Mouse (Mus musculus) left cerebral cortex, postnatal 25 days (tissue): Measurements from ENCODE around the gene Zdhhc3. TPM values are rescaled to one million over a fixed set of nuclear protein-coding genes. Genes with fewer than 3 reads are reported as not detected.
A peak's percentile ranks its signal among the peaks of the same experiment; 100 is the strongest.

Source experiments
- DNase-seq, 2 experiments: peaks; one replicate each; pipeline ENCODE4 v3.0.0; 2022; ENCODE audit warnings: low spot score in 2 of 2, mixed read lengths in 1 of 2
- intact Hi-C: fragments of 180-260 bp; cut with DNase I; formaldehyde crosslinking; loops from one replicate; pipeline ENCODE4 v1.15.1; 2025
- total RNA-seq, 2 experiments: library from RNA; stranded (reverse); gene quantifications; 2 replicates each; pipeline ENCODE4 v1.2.3; 2021

The Zdhhc3 gene
- 10 to 100 TPM; 67.1 to 68.9 TPM for total RNA-seq

GRCm38 (mm10) chr9:123112805-123113521 lies at the start of gene Zdhhc3, which contains the start of gene Exosc7:
Zdhhc3 (minus strand) TSS chr9:123113205.
Exosc7 (plus strand) TSS chr9:123113215.
- intact Hi-C loops = loop anchor here (5.0 kb wide), 1 partner anchor 91 kb away; the partner anchor contains the start of gene Tmem42
- peak; percentile 90 to 96 for DNase-seq

DNA sequence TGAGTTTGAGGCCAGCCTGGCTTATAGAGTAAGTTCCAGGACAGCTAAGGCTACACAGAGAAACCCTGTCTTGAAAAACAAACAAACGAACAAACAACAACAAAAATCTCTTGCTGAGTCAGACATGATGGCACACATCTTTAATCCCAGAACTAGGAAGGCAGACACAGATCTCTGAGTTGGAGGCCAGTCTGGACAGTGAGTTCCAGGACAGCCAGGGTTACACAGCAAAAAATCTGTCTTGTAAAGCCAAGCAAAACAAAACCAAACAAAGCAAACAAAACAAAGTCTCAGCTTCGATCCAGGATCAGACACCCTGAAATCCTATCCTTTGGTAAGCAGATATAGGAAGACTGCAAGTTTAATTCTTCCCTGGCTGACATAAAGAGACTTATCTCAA lies 48.8 kb upstream of the Zdhhc3 start:
- intact Hi-C loops = loop anchor here (10.0 kb wide), 1 partner anchor 203 kb away; the partner anchor contains the start of gene Lars2

GRCm38 (mm10) chr9:123159330-123159729 lies 46.3 kb upstream of the Zdhhc3 start:
- intact Hi-C loops = loop anchor here (1.0 to 5.0 kb wide), 3 partner anchors 94 to 368 kb away; partner anchors contain the start of gene Sacm1l
- DNase-seq = peak; percentile 71 to 89

More for the DNA sequence above, 48.8 kb upstream of the Zdhhc3 start:
- DNase-seq = no peak

DNA sequence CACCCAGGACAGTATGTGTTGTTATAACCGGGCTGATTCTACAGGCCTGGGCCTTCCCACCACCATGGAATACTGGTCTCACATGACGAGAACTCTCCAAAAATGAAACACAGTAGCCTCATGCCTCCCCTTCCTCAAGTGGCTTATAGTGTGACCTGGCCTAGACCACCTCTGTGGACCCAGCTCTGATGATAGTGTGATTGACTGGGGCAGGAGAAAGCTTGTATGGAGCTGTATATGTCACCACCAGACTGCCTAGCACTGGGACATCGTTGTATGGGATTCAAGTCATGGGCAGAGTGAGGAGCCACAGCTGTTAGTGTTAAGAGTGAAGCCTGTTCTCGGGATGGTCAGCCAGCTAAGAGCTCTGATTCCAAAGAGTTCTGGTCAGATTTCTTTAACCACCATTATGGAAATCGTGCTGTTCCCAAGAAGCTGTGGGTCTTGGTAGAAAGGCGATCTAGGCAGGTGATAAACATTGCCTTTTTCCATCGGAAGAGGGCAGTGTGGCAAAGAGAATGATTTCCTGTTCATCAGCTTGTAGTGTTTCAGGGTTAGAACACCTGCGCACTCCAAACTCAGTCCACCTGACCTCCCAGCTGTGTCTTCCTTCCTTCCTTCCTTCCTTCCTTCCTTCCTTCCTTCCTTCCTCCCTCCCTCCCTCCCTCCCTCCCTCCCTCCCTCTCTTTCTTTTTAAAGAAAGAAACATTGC lies 45.3 kb upstream of the Zdhhc3 start:
- intact Hi-C loops = loop anchor here (2.0 to 5.0 kb wide), 2 partner anchors 283 to 369 kb away; partner anchors contain the start of gene Sacm1l
- DNase-seq = peak; percentile 38 to 58

GRCm38 (mm10) chr9:123157699-123158098 lies 44.7 kb upstream of the Zdhhc3 start:
- intact Hi-C loops = loop anchor here (2.0 to 5.0 kb wide), 2 partner anchors 283 to 370 kb away; partner anchors contain the start of gene Sacm1l
- DNase-seq = no peak

GRCm38 (mm10) chr9:123156910-123157361 lies 43.9 kb upstream of the Zdhhc3 start:
- intact Hi-C loops = loop anchor here (5.0 kb wide), 1 partner anchor 370 kb away; the partner anchor contains the start of gene Sacm1l
- DNase-seq = no peak

GRCm38 (mm10) chr9:123153121-123153520 lies 40.1 kb upstream of the Zdhhc3 start:
- intact Hi-C loops = no loop called here
- DNase-seq = no peak

GRCm38 (mm10) chr9:123152026-123152425 lies 39.0 kb upstream of the Zdhhc3 start:
- no peak for DNase-seq
- intact Hi-C loops = no loop called here

DNA sequence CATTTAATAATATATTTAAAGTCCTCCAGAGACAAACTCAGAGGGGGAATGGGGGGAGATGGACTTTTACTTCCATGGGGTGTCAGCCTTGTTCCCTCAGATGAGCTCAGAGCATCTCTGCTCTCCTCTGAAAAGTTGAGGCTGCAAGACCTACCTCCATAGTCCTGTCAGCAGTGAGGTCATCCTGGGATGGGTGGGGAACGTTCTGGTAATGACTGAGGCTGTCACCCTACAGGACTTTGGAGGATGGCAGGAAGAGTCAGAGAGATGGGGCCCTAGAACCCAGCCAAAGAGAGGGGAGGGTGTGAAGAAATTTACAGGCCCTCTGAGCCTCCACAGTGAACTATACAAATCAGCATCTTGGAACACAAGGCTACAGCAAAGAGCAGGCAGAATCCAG lies 38.6 kb upstream of the Zdhhc3 start:
- intact Hi-C loops = no loop called here
- DNase-seq = no peak

- DNase-seq = peak in 1 of 2 experiments; percentile 9
- intact Hi-C loops = no loop called here
These were observed 37.4 kb upstream of the Zdhhc3 start, which contains the start of gene Clec3b for GRCm38 (mm10) chr9:123150241-123151020. Clec3b (plus strand) TSS chr9:123150946.

GRCm38 (mm10) chr9:123148430-123148829 lies 35.4 kb upstream of the Zdhhc3 start:
- DNase-seq = no peak
- intact Hi-C loops = no loop called here

DNA sequence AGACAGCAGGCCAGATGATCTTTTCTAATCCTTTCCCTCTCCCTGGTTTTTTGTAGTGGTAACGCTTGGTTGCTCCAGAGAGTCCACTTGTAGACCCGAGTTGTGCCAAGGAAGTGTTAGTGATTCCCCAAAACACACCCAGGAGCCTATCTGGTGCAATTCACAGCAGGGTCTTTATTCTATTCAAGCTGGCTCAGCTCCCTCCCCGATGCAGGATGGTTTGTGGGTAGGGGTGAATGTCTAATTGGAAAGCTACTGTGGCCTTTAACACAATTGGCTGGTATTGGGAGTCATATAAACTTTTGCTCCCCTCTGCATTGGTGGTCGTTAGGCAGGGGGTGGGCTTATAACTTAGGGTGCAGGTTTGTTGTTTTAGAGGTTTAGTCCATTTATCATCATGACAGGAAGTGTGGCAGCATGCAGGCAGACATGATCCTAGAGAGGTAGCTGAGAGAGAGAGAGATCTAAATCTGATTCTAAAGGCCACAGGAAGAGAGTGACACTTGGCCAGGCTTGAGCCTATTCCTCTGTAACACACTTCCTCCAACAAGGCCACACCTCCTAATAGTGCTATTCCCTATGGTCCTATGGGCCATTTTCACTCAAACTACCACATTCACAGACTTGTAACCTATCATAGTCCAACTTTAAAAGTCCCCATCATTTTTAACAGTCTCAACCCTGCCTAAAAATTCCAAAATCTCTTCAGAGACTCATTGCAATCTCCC lies 27.0 kb upstream of the Zdhhc3 start:
- intact Hi-C loops = no loop called here
- no peak for DNase-seq

DNA sequence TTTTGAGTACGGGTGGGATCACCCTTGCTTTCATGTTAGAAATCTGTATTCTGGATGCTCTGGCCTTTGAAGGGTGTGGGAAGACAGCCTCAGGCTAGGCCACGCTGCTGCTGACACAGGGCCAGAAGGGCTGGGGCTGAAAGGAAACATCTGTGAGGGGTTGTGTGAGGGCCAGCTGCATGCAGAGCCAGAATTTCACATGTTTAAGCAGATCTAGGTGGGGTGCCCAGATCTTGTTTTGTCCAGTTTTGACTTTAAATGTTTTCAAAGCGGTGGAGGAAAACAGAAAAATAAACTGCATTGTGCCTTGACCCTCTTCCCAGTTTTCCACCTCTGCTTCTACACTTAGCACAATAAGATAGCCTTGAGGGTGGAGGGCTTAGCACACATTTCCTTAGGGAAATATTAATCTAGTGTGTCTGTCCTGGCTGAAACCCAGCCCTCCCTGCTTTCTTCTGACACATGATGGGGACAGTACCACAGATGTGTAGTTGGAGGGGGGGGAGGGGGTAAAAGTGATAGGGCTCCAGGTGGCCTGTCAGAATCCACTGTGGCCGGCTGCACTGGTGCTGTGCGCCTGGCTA lies 26.0 kb upstream of the Zdhhc3 start:
- intact Hi-C loops = no loop called here

DNA sequence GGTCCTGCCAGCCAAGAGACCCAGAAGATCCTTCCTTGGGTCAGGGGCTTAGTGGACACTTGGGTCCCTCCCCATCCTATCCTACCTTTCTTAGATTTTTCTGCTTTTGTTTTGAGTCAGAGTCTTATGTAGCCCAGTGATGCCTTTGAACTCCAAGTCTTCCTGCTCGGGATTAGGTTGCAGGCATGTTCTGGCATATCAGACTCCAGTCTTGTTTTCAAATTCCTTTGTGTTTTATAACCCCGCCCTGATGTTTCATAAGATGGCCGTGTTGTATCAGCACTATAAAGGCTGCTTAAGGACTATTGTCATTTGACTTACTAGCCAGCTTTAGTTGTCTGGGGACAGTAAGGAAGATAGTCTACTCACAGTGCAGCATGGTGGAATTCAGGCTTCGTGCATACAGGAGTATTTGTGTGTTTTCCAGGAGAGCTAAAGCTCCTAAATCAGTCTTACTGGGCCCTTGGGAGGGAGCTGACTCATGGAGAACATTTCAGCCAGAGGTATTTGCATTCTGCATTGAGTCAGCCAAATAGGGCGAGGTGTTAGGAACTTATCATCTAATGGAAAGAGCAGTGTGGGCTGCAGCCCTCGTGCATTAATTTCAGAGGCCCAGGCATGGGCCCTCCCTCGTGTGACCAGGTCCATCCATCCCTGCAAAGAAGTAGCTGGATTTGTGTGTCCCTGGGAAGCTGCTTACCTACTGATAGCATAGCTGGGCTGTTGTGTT lies 24.1 kb upstream of the Zdhhc3 start:
- peak in 1 of 2 experiments; percentile 43 for DNase-seq

More for the DNA sequence above, 26.0 kb upstream of the Zdhhc3 start:
- DNase-seq = no peak

GRCm38 (mm10) chr9:123132994-123133393 lies 20.0 kb upstream of the Zdhhc3 start:
- DNase-seq = no peak
- intact Hi-C loops = no loop called here

More for the DNA sequence above, 24.1 kb upstream of the Zdhhc3 start:
- intact Hi-C loops = no loop called here

GRCm38 (mm10) chr9:123127663-123128062 lies 14.7 kb upstream of the Zdhhc3 start:
- intact Hi-C loops = no loop called here
- DNase-seq = no peak

- intact Hi-C loops = no loop called here
These were observed 11.5 kb upstream of the Zdhhc3 start for GRCm38 (mm10) chr9:123124413-123124981.

More at GRCm38 (mm10) chr9:123124413-123124981, 11.5 kb upstream of the Zdhhc3 start:
- no peak for DNase-seq
